In the genomic region with DNA sequence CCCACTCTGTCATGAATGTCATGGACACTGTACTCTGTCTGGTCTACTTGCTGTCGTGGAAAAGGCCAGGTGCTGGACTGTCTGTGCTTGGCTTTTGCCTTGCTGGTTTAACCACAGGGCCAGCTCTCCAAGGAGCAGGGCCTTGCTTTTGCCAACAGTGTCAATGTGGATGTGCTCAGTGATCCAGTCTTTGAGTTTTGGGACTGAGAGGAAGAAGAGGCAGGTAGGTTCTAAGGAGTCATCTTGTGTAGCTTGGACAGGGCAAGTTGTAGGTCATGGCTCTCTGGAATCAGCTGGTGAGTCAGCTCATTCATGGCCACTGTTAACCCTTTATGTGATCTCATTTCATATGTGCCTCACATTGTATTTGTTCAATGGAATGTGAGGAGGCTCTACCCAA, we compare ENCODE assay signal across 16 mouse cellular contexts. TPM values are rescaled to one million over a fixed set of nuclear protein-coding genes. Genes with fewer than 3 reads are reported as not detected.
"Had no signal": no experiment of that assay in that cellular context is flagged by ENCODE, and none has a peak within 500 bp of the region (broad histone marks: within the 10 kb centered on the region; RNA-seq: fewer than 3 reads in every experiment).

No protein-coding gene starts in this region.

- H3K4me3 ChIP-seq: limb, embryonic 12.5 days; liver, embryonic 13.5 days; lung, embryonic 15.5 days; midbrain, embryonic 13.5 days; neural tube, embryonic 15.5 days had no signal

- H3K27me3 ChIP-seq: limb, embryonic 12.5 days; liver, embryonic 13.5 days; lung, embryonic 15.5 days; midbrain, embryonic 13.5 days; neural tube, embryonic 15.5 days had no signal

- DNase-seq: kidney, postnatal 10 days; kidney, postnatal 4 days; liver; liver, embryonic 13.5 days; liver, postnatal 0 days; lung, postnatal 14 days; thymus, postnatal 14 days had no signal

- H3K9me3 ChIP-seq: limb, embryonic 12.5 days; liver, embryonic 13.5 days; lung, embryonic 15.5 days; midbrain, embryonic 13.5 days; neural tube, embryonic 15.5 days had no signal

- H3K27ac ChIP-seq: limb, embryonic 12.5 days; liver, embryonic 13.5 days; lung, embryonic 15.5 days; macrophage; midbrain, embryonic 13.5 days; neural tube, embryonic 15.5 days; stomach, postnatal 0 days had no signal

- ATAC-seq: liver, postnatal 0 days; midbrain, embryonic 13.5 days had no signal

RNA-seq across cellular contexts. Expression of a gene that starts 14.1 kb away (rescaled TPM):
- total RNA-seq: layer of hippocampus, postnatal 25 days; left cerebral cortex, postnatal 36 days; midbrain, postnatal 0 days had no signal
- polyA plus RNA-seq: macrophage had no signal
